Mouse (Mus musculus) kidney, embryonic 16.5 days (tissue): ENCODE results near the gene Mllt1. TPM values are rescaled to one million over a fixed set of nuclear protein-coding genes. Genes with fewer than 3 reads are reported as not detected.

Experiments used
- ATAC-seq: fragments of 200-750 bp; cut with Nextera tagmentation; 2 replicates; pipeline ENCODE4 v1.8.0; 2017; ENCODE audit warnings: moderate TSS enrichment; ENCODE audit not compliant: low FRiP score, low TSS enrichment
- H3K27ac ChIP-seq: fragments of 300-500 bp; sonication (generic); 2 replicates; pipeline ENCODE4 v1.5.1; 2014; ENCODE audit warnings: low read length
- H3K27me3 ChIP-seq: fragments of 300-500 bp; sonication (generic); 2 replicates; pipeline ENCODE4 v1.6.1; 2014; ENCODE audit warnings: low read length, control low read depth, mixed read lengths; ENCODE audit not compliant: insufficient read depth
- H3K36me3 ChIP-seq: fragments of 300-500 bp; sonication (generic); 2 replicates; pipeline ENCODE4 v1.6.1; 2014; ENCODE audit warnings: low read length, control low read depth, mixed read lengths; ENCODE audit not compliant: insufficient read depth
- H3K4me1 ChIP-seq: fragments of 300-500 bp; sonication (generic); 2 replicates; pipeline ENCODE4 v1.6.1; 2014; ENCODE audit warnings: low read length, control low read depth, mixed read lengths; ENCODE audit not compliant: insufficient read depth
- H3K4me2 ChIP-seq: fragments of 300-500 bp; sonication (generic); replicated peaks from 2 replicates; pipeline ENCODE4 v1.6.1; 2014; ENCODE audit warnings: low read depth, low read length
- H3K4me3 ChIP-seq: fragments of 300-500 bp; sonication (generic); 2 replicates; pipeline ENCODE4 v1.5.1; 2014; ENCODE audit warnings: mild to moderate bottlenecking, low read length
- H3K9ac ChIP-seq: fragments of 300-500 bp; sonication (generic); replicated peaks from 2 replicates; pipeline ENCODE4 v1.6.1; 2014; ENCODE audit warnings: low read length
- H3K9me3 ChIP-seq: fragments of 300-500 bp; sonication (generic); 2 replicates; pipeline ENCODE4 v1.6.1; 2016; ENCODE audit warnings: low read length, control low read depth
- WGBS: fragments of 180-500 bp; shearing (Covaris S2); extraction: QIAGEN DNeasy Blood & Tissue Kit; methylation state at CpG from one replicate; pipeline ENCODE4 v1.1.7; 2014; 5-methylcytosine and 5-hydroxymethylcytosine counted together
- polyA plus RNA-seq: library from polyadenylated mRNA; unstranded; fragments of >200 nt; fragmentation: Nextera tagmentation; extraction: Ambion mirVana; gene quantifications from 2 replicates; pipeline ENCODE4 v1.2.1, GENCODE M21; 2015

Mllt1 gene
- polyA plus RNA-seq, 1 experiment from 2014 or later: 53.1 TPM

GRCm38 (mm10) chr17:56890018-56890417 is 45.2 kb downstream of the Mllt1 start:
- Histone ChIP-seq H3K4me3 (no peak overlapping the region), H3K9ac (no peak overlapping the region), H3K36me3 (peaks cover 58% of the 10 kb centered on the region), H3K27me3 (no peaks in the 10 kb centered on the region), H3K9me3 (no peaks in the 10 kb centered on the region), H3K4me1 (no peaks in the 10 kb centered on the region), H3K4me2 (no peak overlapping the region), H3K27ac (no peak overlapping the region)
- 93% methylated on average over 2 of the region's 2 CpGs for WGBS
- ATAC-seq: no peak

GRCm38 (mm10) chr17:56888050-56888449 is 47.2 kb downstream of the Mllt1 start:
- WGBS: 100% methylated on average over 2 of the region's 3 CpGs

GRCm38 (mm10) chr17:56884809-56885208 is 50.4 kb downstream of the Mllt1 start:
- no peak overlapping the region for H3K4me3 ChIP-seq
- H3K4me1 ChIP-seq: 0 out of 2 replicates have a peak, but pooled peaks cover 2% of the 10 kb centered on the region
- H3K9me3 ChIP-seq: 0 out of 2 replicates have a peak, but pooled peaks cover 6% of the 10 kb centered on the region
- H3K4me2 ChIP-seq: no peak overlapping the region
- H3K27me3 ChIP-seq: no peaks in the 10 kb centered on the region
- ATAC-seq: no peak
- no peak overlapping the region for H3K9ac ChIP-seq
- 89% methylated on average over 17 of the region's 17 CpGs for WGBS
- H3K36me3 ChIP-seq: peaks cover 13% of the 10 kb centered on the region; the same call in 1 of the 2 replicates
- H3K27ac ChIP-seq: no peak overlapping the region

More at GRCm38 (mm10) chr17:56888050-56888449, 47.2 kb downstream of the Mllt1 start:
- Histone ChIP-seq H3K4me1 (0 out of 2 replicates have a peak, but pooled peaks cover 2% of the 10 kb centered on the region), H3K9ac (no peak overlapping the region), H3K27ac (no peak overlapping the region), H3K4me3 (no peak overlapping the region), H3K36me3 (peaks cover 39% of the 10 kb centered on the region), H3K9me3 (0 out of 2 replicates have a peak, but pooled peaks cover 5% of the 10 kb centered on the region), H3K27me3 (no peaks in the 10 kb centered on the region), H3K4me2 (no peak overlapping the region)
- no peak for ATAC-seq

GRCm38 (mm10) chr17:56884331-56884730 is 50.9 kb downstream of the Mllt1 start:
- H3K36me3 ChIP-seq: peaks cover 9% of the 10 kb centered on the region; the same call in 1 of the 2 replicates
- no peak overlapping the region for H3K9ac ChIP-seq
- ATAC-seq: no peak
- no peak overlapping the region for H3K4me3 ChIP-seq
- H3K27ac ChIP-seq: no peak overlapping the region
- 54% methylated on average over 5 of the region's 5 CpGs for WGBS
- H3K4me1 ChIP-seq: 0 out of 2 replicates have a peak, but pooled peaks cover 2% of the 10 kb centered on the region
- H3K9me3 ChIP-seq: 0 out of 2 replicates have a peak, but pooled peaks cover 6% of the 10 kb centered on the region
- H3K27me3 ChIP-seq: no peaks in the 10 kb centered on the region
- no peak overlapping the region for H3K4me2 ChIP-seq

GRCm38 (mm10) chr17:56883612-56884011 is 51.6 kb downstream of the Mllt1 start:
- H3K36me3 ChIP-seq: peaks cover 3% of the 10 kb centered on the region; the same call in 1 of the 2 replicates
- no peak overlapping the region for H3K27ac ChIP-seq
- peak overlapping the region; percentile 27 for H3K4me2 ChIP-seq
- H3K9ac ChIP-seq: no peak overlapping the region
- H3K9me3 ChIP-seq: 0 out of 2 replicates have a peak, but pooled peaks cover 6% of the 10 kb centered on the region
- H3K4me1 ChIP-seq: 0 out of 2 replicates have a peak, but pooled peaks cover 2% of the 10 kb centered on the region
- no peak for ATAC-seq
- no peaks in the 10 kb centered on the region for H3K27me3 ChIP-seq
- H3K4me3 ChIP-seq: peak overlapping the region; percentile 21; the same call in 1 of the 2 replicates
- 48% methylated on average over 17 of the region's 17 CpGs for WGBS

GRCm38 (mm10) chr17:56877426-56877825 is 57.8 kb downstream of the Mllt1 start:
- H3K36me3 ChIP-seq: no peaks in the 10 kb centered on the region
- no peaks in the 10 kb centered on the region for H3K27me3 ChIP-seq
- no peaks in the 10 kb centered on the region for H3K9me3 ChIP-seq
- 89% methylated on average over 19 of the region's 19 CpGs for WGBS
- H3K9ac ChIP-seq: no peak overlapping the region
- H3K4me2 ChIP-seq: no peak overlapping the region
- H3K4me3 ChIP-seq: no peak overlapping the region
- H3K4me1 ChIP-seq: no peaks in the 10 kb centered on the region
- no peak overlapping the region for H3K27ac ChIP-seq
- no peak for ATAC-seq

GRCm38 (mm10) chr17:56876981-56877380 is 58.2 kb downstream of the Mllt1 start:
- Histone ChIP-seq H3K9me3 (no peaks in the 10 kb centered on the region), H3K27me3 (no peaks in the 10 kb centered on the region), H3K4me1 (no peaks in the 10 kb centered on the region), H3K27ac (no peak overlapping the region), H3K4me2 (no peak overlapping the region), H3K36me3 (no peaks in the 10 kb centered on the region), H3K4me3 (no peak overlapping the region), H3K9ac (no peak overlapping the region)
- ATAC-seq: no peak
- WGBS: 55% methylated on average over 8 of the region's 8 CpGs

- H3K9ac ChIP-seq: no peak overlapping the region
- no peak overlapping the region for H3K27ac ChIP-seq
- no peak overlapping the region for H3K4me2 ChIP-seq
- H3K4me3 ChIP-seq: no peak overlapping the region
- H3K36me3 ChIP-seq: no peaks in the 10 kb centered on the region
- H3K27me3 ChIP-seq: no peaks in the 10 kb centered on the region
- H3K9me3 ChIP-seq: no peaks in the 10 kb centered on the region
- ATAC-seq: no peak
- H3K4me1 ChIP-seq: no peaks in the 10 kb centered on the region
- 88% methylated on average over 3 of the region's 3 CpGs for WGBS
These were observed 58.8 kb downstream of the Mllt1 start for GRCm38 (mm10) chr17:56876465-56876864.

- H3K4me2 ChIP-seq: no peak within 1 kb of the TSS
- H3K9ac ChIP-seq: no peak within 1 kb of the TSS
- no peaks in the 10 kb centered on the region for H3K27me3 ChIP-seq
- H3K27ac ChIP-seq: no peak within 1 kb of the TSS
- H3K4me3 ChIP-seq: no peak within 1 kb of the TSS
- H3K9me3 ChIP-seq: no peaks in the 10 kb centered on the region
- no peaks in the 10 kb centered on the region for H3K4me1 ChIP-seq
- no peak for ATAC-seq
- WGBS: 75% methylated on average over 12 of the region's 12 CpGs
- H3K36me3 ChIP-seq: no peaks in the 10 kb centered on the region
These were observed 60.1 kb downstream of the Mllt1 start, which contains the start of gene 1700061G19Rik for GRCm38 (mm10) chr17:56874936-56875651. Gene 1700061G19Rik (plus strand): TSS chr17:56875477.

GRCm38 (mm10) chr17:56874237-56874636 is 61.0 kb downstream of the Mllt1 start, which contains the start of gene Acsbg2:
Gene Acsbg2 (minus strand): TSS chr17:56874447.
- Histone ChIP-seq H3K36me3 (no peaks in the 10 kb centered on the region), H3K27ac (no peak within 1 kb of the TSS), H3K4me1 (no peaks in the 10 kb centered on the region), H3K9ac (no peak within 1 kb of the TSS), H3K27me3 (no peaks in the 10 kb centered on the region), H3K9me3 (no peaks in the 10 kb centered on the region), H3K4me2 (no peak within 1 kb of the TSS), H3K4me3 (no peak within 1 kb of the TSS)
- WGBS: 92% methylated on average over 2 of the region's 2 CpGs
- no peak for ATAC-seq
